Mouse (Mus musculus): ENCODE data around the gene Barx1.

Barx1 gene

DNA sequence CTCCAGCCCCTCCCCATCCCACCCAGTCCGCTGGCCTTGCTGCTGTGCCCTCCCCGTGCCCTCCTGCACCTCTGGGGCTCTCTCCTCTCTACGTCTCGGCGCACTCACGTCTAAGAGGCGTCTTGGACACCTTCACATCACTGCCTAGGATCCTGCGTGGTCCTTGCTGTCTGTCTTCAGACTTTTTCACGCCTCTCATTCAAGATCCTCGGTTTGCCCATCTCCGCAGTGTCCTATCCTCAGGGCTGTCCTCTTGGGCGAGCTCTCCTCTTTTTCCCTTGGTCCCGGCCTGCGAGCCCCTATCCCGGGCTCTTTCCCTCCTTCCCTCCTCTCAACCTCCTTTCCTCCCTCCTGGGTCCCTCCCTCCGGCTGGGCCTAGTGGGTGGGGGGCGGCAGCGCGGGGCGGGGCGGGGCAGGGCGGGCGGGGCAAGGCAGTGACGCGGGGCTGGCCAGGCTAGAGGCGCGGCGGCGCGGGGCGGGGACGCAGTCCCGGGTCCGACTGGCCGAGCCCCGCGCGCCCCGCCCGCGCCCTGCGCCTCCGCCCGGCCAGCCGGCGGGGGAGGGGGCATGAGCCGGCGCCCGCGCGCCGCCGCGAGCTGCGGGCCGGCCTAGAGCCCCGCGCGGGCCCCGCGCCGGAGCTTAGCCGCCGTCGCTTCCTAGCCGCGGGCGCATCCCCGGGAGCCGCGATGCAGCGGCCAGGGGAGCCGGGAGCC is at the start of gene Barx1:
Barx1 (plus strand) TSS at position 568 of the 713 bp plus-strand sequence.
- no peak for DNase-seq (ENCODE audit: extremely low read depth, low read depth, low spot score)

- DNase-seq (ENCODE audit: extremely low read depth, low read depth, low spot score): no peak
Observed at GRCm38 (mm10) chr13:48614525-48614924, 48.3 kb upstream of the Barx1 start.

DNA sequence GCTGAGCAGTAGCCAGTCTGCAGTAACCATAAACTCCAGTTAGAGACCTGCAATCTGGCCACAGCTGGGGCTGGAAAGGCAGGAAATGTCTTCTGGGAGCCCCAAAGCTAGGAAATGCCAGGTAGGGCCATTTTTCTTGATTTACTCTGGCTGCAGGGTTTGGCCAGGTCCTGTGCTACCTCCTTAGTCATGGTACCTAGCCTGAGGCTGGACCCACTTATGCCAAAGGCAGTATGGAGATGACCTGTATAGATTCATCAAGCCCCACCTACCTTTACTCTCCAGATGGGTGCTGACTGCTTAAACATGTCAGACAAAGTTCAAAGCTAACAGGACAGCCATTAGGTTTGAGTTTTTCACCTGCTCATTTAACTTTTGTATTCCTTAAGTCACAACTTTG is 45.0 kb upstream of the Barx1 start:
- DNase-seq (ENCODE audit: extremely low read depth, low read depth, low spot score): no peak

DNA sequence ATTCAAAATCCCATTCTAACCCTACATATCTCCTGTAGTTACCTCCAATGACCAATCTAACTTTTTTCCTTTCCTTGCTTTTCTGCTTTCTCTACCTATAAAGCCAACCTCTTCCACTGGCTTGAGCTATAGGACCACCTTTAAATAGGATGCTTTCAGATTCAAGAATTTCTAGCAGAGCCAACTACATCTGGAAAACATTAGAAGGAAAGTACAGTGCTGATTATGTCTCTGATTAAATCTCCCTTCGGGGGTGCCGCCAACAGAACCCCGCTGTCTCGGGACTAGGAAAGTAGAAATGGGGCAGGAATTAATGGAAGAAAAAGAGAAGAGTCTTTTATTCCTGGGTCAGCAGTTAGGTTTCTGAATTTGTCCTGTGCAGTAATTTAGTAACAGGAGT is 43.9 kb upstream of the Barx1 start:
- DNase-seq (ENCODE audit: extremely low read depth, low read depth, low spot score): no peak

DNA sequence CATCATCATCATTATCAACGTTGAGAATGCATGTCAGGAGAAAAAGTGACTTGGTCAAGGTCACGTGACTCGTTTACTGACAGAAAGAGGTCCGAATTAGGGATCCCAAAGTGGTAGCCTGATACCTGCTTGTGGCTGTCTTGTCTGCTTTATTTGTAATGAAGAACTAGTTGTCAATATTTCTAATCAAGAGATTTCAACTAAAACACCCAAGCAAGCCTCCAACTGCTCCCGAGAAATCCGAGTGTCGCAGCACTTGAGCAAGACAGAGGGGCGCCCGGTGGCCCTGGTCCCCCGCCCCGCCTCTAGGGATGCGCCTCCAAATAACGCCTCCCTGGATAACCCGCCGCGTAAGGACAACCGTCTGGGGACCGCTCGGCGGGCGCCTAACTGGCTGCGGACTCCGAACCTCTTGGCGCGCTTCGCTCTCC is 37.8 kb upstream of the Barx1 start:
- no peak for DNase-seq (ENCODE audit: extremely low read depth, low read depth, low spot score)

GRCm38 (mm10) chr13:48625433-48626184 is 37.2 kb upstream of the Barx1 start, which contains the start of gene Ptpdc1:
Gene Ptpdc1 (minus strand): TSS chr13:48625664.
- peak; percentile 16 for DNase-seq (ENCODE audit: extremely low read depth, low read depth, low spot score)

DNA sequence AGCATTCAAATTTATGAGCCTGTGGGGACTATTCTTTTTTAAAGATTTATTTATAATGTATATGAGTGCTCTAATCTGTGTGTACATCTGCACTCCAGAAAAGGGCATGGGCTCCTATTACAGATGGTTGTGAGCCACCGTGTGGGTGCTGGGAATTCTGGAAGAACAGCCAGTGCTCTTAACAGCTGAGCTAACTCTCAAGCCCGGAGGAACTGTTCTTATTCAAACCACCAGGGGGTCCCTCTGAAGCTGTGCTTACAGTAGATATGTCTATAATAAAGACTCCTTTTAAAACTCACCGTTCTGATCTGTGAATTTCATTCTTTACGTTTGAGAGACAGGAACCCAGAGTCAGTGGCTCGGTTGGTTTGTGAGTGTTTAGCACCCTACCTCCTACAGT is 31.1 kb upstream of the Barx1 start:
- no peak for DNase-seq (ENCODE audit: extremely low read depth, low read depth, low spot score)

GRCm38 (mm10) chr13:48637706-48638105 is 25.1 kb upstream of the Barx1 start:
- DNase-seq (ENCODE audit: extremely low read depth, low read depth, low spot score): no peak

DNA sequence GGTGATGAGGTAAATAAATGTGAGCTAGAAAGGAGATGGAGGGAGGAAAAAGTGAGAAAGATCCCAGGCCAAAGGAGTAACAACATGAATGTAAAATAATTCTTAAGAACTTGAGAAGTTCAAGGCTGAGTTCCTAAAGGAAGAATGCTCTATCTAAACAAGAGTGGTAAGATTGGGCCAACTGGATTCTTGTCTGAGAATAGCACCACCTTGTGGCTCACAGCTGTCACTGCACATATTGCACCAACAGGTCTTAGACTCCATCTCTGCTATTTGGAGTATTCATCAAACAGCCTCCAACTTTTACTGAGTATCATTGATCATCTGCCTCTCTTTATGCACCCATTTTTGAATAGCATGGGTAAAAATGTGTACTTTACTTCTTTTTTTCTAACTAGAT is 23.2 kb upstream of the Barx1 start:
- DNase-seq (ENCODE audit: extremely low read depth, low read depth, low spot score): no peak

- no peak for DNase-seq (ENCODE audit: extremely low read depth, low read depth, low spot score)
Observed at GRCm38 (mm10) chr13:48643072-48643471, 19.7 kb upstream of the Barx1 start.

DNA sequence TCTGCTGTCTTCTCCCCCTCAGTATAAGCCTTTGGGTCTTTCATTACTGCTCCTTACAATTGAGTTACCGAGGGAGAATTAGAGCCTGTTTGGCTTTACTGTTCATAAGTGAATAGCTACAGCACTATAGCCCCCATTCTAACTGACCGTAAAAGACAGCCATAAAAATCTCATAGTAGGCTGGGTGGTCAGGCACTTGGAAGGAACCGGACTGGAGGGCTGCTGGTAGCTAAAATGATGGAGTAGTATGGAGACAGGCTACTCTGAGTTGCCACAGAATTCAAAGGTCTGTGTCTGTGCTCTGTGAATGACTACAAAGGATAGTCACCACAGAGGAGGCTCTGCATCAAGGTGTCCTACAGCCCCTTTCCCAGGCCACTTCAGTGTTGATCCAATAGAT is 18.8 kb upstream of the Barx1 start:
- no peak for DNase-seq (ENCODE audit: extremely low read depth, low read depth, low spot score)

DNA sequence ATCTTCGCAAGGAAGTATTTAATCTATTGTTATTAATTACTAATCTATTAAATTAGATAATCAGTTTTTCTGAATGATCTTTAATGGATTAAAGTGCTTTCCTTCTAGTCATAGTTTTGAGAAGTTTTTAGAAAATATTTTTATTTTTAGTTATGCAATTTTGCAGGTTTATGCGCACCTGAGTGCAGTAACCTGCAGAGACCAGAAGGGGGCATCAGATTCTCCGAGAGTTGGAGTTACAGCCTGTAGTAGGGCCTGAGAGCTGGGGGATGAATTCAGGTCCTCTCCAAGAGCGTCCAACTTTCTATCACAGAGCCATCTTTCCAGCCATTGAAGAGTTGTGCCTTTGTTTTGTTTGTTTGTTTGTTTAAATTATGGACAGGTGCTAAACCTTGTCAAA is 16.1 kb upstream of the Barx1 start:
- no peak for DNase-seq (ENCODE audit: extremely low read depth, low read depth, low spot score)

- no peak for DNase-seq (ENCODE audit: extremely low read depth, low read depth, low spot score)
Observed at GRCm38 (mm10) chr13:48650615-48651014, 12.2 kb upstream of the Barx1 start.

DNA sequence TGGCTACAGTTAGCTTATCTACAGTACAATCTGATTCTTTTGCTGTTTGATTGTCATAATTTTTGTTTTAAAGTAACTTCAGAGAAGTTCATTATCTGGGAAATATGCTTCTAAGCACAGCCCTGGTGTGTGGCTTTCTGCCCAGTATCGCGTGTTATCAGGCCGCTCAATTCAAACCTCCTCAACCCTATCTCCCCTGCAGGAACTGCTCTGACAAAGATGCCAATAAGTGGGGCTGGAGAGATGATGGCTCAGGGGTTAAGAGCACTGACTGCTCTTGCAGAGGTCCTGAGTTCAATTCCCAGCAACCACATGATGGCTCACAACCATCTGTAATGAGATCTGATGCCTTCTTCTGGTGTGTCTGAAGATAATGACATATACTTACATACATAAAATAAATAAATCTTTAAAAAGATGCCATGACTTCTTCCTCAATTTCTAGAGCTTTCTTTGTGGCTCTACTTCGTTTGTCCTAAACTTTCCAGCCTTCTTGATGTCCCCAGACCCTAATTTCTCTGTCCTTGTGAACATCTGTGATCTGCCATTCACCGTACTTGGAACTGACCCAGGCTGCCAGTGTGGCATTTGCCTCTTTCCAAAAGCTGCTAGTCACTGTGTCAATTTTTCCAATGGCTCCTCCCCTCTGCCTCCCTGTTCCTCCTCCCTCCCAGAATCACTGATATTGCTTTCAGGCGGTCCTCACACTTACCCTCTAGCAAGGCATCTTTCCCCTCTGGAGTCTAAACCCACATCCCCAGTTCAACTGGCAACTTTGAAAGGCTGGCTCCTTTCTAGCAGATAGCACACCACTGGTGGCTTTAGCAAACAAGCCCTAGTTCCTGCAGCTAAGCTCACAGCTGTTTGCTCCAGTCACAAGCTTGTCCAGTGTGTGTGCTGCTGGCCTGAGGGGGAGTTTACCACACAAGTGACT is 11.4 kb upstream of the Barx1 start:
- DNase-seq (ENCODE audit: extremely low read depth, low read depth, low spot score): no peak

GRCm38 (mm10) chr13:48653788-48654770 is 8.7 kb upstream of the Barx1 start:
- no peak for DNase-seq (ENCODE audit: extremely low read depth, low read depth, low spot score)

DNA sequence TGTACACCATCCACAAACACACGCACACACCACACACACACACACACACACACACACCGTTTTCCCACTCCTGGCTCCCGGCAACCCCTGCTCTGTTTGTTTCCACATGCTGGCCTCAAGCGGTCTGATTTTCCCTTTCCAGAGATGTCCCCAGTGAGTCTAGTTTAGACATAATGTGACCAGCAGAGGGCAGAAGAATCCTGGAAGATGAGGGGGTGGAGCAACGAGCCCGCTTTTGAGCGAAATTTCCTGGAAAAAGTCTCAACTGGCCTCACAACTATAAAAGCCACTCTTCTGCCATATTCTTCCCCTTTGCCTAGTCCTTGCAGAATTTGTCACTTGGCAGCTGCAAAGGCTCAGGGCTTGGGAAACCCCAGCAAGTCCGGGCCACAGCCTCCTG is 7.2 kb upstream of the Barx1 start:
- DNase-seq (ENCODE audit: extremely low read depth, low read depth, low spot score): no peak

- DNase-seq (ENCODE audit: extremely low read depth, low read depth, low spot score): no peak
Observed at GRCm38 (mm10) chr13:48657791-48658190, 5.0 kb upstream of the Barx1 start.

GRCm38 (mm10) chr13:48658588-48659253 is 4.1 kb upstream of the Barx1 start:
- DNase-seq (ENCODE audit: extremely low read depth, low read depth, low spot score): no peak

All from fat pad, adult 2 months (tissue).